Mouse (Mus musculus) retina, postnatal 7 days (tissue): Measurements from ENCODE around the gene Lin9.
A peak's percentile ranks its signal among the peaks of the same experiment; 100 is the strongest.

Experiments
- DNase-seq: peaks from one replicate; pipeline ENCODE4 v3.0.0-alpha.2; 2012; ENCODE audit warnings: low read depth, low spot score

Lin9 gene

DNA sequence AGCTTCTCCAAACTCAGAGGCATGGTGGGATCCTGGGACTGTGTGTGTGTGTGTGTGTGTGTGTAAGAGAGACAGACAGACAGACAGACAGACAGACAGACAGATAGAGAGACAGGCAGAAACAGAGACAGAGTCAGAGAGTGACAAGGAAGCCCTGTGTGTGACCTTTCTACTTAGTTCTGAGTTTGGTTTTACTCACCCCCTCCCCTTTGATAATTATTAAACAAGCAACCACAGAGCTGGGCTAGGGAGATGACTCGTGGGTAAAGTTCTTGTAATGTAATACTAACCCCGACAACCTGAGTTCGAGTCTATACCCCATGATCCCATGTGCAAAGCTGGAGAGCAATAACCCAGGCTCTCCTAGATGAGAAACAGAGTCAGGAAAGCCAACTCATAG, 66.9 kb downstream of the Lin9 start:
- DNase-seq, result no peak

DNA sequence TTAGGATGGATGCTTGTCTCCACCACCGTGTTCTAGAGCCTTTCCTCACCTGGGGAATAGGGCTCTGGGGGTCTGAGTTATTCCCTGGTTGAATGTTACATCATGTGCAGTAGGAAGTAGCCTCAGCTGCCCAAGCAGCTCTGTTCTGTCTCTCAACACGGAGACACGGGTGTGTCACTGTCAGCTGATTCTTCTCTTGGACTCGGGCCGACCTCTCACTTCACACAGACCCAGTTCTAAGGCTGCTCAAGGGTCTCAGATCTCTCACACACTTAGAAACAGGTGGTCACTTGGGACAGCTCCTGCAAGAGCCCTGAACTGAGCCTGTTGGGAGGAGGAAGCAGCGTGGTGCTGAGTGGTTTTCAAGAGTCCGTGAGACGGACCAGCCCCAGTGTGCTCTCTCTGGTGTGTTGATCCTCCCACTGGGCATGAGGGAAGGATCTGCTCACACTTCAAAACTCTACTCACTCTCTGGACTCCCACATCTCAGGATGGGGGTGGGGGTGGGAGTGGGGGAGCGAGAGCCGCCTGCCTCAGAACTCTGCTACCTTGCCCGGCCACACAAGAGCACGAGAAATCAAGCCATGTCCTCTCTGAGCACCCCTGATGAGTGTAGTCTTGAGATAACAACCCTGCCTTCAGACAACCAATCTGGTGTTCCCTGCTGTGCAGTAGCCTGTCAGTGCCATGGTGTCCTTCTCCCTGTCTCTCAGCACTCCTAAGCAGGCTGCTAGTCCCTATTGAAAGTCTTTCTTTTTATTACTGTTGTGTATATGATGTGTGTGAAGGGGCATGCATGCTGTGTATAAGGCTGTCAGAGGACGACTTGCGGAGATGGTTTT, 68.2 kb downstream of the Lin9 start:
- no peak for DNase-seq

GRCm38 (mm10) chr1:180718756-180719155, 77.8 kb downstream of the Lin9 start:
- no peak for DNase-seq

- no peak for DNase-seq
Measured at GRCm38 (mm10) chr1:180719483-180719882, 78.5 kb downstream of the Lin9 start.

DNA sequence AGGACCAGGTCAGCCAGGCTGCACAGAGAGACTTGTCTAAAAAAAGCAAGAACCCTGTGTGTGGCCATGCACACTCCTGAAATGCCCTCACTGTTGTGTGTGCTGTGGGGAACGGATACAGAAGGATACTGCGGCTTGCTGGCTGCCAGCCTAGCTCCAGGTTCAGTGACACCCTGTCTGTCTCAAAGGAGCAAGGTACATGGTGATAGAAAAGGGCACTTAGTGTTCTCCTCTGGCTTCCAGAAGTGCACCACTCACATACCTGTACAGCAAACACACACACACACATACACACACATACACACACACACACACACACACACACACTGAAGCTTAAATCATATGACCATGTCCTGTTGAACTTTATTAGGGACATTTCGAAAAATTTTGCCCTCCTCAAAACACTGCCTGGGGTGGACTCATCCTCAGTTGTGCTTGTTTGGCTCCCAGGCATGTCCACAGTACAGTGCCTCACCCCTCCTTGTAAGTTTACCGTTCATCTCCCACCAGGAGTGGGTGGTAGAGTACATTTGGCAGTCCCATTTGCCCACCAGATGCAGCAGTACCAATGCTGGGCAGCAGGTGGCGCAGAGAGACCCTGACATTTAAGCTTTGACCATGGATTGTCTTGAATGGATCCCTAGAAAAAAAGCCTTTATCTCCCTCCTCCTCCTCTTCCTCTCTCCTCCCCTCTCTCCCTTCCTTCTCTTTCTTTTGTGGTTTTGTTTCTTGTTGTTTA, 79.2 kb downstream of the Lin9 start:
- peak; percentile 74 for DNase-seq

GRCm38 (mm10) chr1:180722608-180723007, 81.7 kb downstream of the Lin9 start:
- DNase-seq, result no peak

- no peak for DNase-seq
Measured at GRCm38 (mm10) chr1:180723701-180724238, 82.8 kb downstream of the Lin9 start.

GRCm38 (mm10) chr1:180725704-180726179, 84.8 kb downstream of the Lin9 start, which contains the start of gene Acbd3:
Gene Acbd3 (plus strand): TSS chr1:180726043.
- DNase-seq, result peak; percentile 86

DNA sequence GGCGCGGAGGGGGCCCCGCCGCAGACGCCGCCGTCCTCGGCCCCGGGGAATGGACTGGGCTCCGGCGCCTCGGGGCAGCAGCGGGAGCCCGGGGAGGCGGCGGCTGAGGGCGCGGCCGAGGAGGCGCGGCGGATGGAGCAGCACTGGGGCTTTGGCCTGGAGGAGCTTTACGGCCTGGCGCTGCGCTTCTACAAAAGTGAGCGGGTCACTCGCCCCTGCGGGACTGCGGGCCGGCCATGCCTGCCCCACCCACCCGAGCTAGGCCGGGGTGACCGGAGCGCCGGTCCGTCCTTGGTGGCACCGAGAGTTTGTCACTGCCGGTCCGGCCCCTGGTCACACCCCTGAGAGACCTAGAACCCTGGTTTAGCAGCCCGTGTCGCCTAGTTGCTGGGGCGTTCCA, 85.2 kb downstream of the Lin9 start:
- DNase-seq, result no peak

DNA sequence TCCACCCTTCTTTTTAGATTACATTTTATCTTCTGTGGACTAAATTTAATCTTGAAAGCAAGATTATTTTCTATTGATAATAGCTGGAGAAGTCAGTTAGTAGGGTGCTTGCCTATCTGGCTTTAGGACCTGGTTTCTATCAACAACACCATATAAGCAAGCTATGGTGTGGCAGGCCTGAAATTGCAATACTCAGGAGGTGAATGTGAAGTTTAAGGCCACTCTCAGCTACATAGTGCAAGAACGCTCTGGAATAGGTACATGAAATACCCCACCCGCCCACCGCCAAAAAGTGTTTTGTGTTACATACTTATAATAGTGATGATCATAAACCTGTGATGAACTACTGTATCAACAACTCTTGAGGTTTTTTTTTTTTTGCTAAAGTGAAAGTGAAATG, 88.3 kb downstream of the Lin9 start:
- no peak for DNase-seq
